Mouse (Mus musculus): Measurements from ENCODE around the gene Gm14744. TPM values are rescaled to one million over a fixed set of nuclear protein-coding genes. Genes with fewer than 3 reads are reported as not detected.
"Not testable (repeated sequence)": the region's sequence is repeated elsewhere in the genome, so short reads cannot be mapped to it uniquely, and the experiment has no call there.

The Gm14744 gene
- polyA plus RNA-seq (2011; ENCODE audit: insufficient read depth, insufficient read length, low read depth, missing spikeins): not detected in 2 replicates

- H3K9ac ChIP-seq (ENCODE audit: low read depth, poor library complexity, severe bottlenecking); H3K27ac ChIP-seq (ENCODE audit: insufficient read depth, low read length): not testable (repeated sequence)
Observed at GRCm38 (mm10) chrX:77864458-77864857, at the start of gene Gm14744. Gene Gm14744 (plus strand): TSS chrX:77864758.

GRCm38 (mm10) chrX:77853523-77853922 is 11.0 kb upstream of the Gm14744 start, which contains the start of gene Pbsn:
Gene Pbsn (minus strand): TSS chrX:77853623.
- H3K36me3 ChIP-seq (ENCODE audit: control insufficient read depth, insufficient read depth, low read length, poor library complexity, severe bottlenecking): no peaks in the 10 kb centered on the region
- no peak for TF ChIP-seq EP300 (IDR thresholded peaks at IDR 0.05; ENCODE audit: insufficient read depth, low read depth, low read length)
- TF ChIP-seq POLR2A (IDR thresholded peaks at IDR 0.05; ENCODE audit: insufficient read depth, low read length): no peak
- no peak for TF ChIP-seq CTCF (IDR thresholded peaks at IDR 0.05; ENCODE audit: low read depth, low read length)

More at GRCm38 (mm10) chrX:77864458-77864857, at the start of gene Gm14744:
- H3K4me3 ChIP-seq (ENCODE audit: low read depth, low read length); H3K27me3 ChIP-seq (ENCODE audit: control insufficient read depth, insufficient read depth, low read length, poor library complexity, severe bottlenecking); H3K9me3 ChIP-seq (replicated peaks; ENCODE audit: control insufficient read depth, insufficient read depth, low read length, poor library complexity, severe bottlenecking); H3K36me3 ChIP-seq (ENCODE audit: control insufficient read depth, insufficient read depth, low read length, poor library complexity, severe bottlenecking); H3K4me1 ChIP-seq (ENCODE audit: control insufficient read depth, insufficient read depth, low read length): not testable (repeated sequence)

GRCm38 (mm10) chrX:77880033-77880432 is 15.5 kb downstream of the Gm14744 start:
- H3K9me3 ChIP-seq (replicated peaks; ENCODE audit: control insufficient read depth, insufficient read depth, low read length, poor library complexity, severe bottlenecking); H3K4me1 ChIP-seq (ENCODE audit: control insufficient read depth, insufficient read depth, low read length); H3K27me3 ChIP-seq (ENCODE audit: control insufficient read depth, insufficient read depth, low read length, poor library complexity, severe bottlenecking); H3K4me3 ChIP-seq (ENCODE audit: low read depth, low read length); H3K36me3 ChIP-seq (ENCODE audit: control insufficient read depth, insufficient read depth, low read length, poor library complexity, severe bottlenecking); H3K27ac ChIP-seq (ENCODE audit: insufficient read depth, low read length); H3K9ac ChIP-seq (ENCODE audit: low read depth, poor library complexity, severe bottlenecking): not testable (repeated sequence)

More at GRCm38 (mm10) chrX:77853523-77853922, 11.0 kb upstream of the Gm14744 start, which contains the start of gene Pbsn:
- H3K9me3 ChIP-seq (replicated peaks; ENCODE audit: control insufficient read depth, insufficient read depth, low read length, poor library complexity, severe bottlenecking): no peaks in the 10 kb centered on the region
- H3K27me3 ChIP-seq (ENCODE audit: control insufficient read depth, insufficient read depth, low read length, poor library complexity, severe bottlenecking): no peaks in the 10 kb centered on the region
- H3K4me1 ChIP-seq (ENCODE audit: control insufficient read depth, insufficient read depth, low read length): no peaks in the 10 kb centered on the region
- H3K9ac ChIP-seq (ENCODE audit: low read depth, poor library complexity, severe bottlenecking): no peak within 1 kb of the TSS
- no peak within 1 kb of the TSS for H3K27ac ChIP-seq (ENCODE audit: insufficient read depth, low read length)
- H3K4me3 ChIP-seq (ENCODE audit: low read depth, low read length): no peak within 1 kb of the TSS

Other genes with a start within 250 kb of the Gm14744 start
- gene Prkx, start 68.5 kb upstream of the Gm14744 start, polyA plus RNA-seq (2011; ENCODE audit: insufficient read depth, insufficient read length, low read depth, missing spikeins): 20.6 and 21.5 TPM in 2 replicates
- gene Pbsn, start 11.1 kb upstream of the Gm14744 start, polyA plus RNA-seq (2011; ENCODE audit: insufficient read depth, insufficient read length, low read depth, missing spikeins): not detected in 2 replicates
- gene 5430402E10Rik, start 60.3 kb downstream of the Gm14744 start, polyA plus RNA-seq (2011; ENCODE audit: insufficient read depth, insufficient read length, low read depth, missing spikeins): not detected in 2 replicates
- not detected in 2 replicates for gene Obp1a, start 226.6 kb downstream of the Gm14744 start, polyA plus RNA-seq (2011; ENCODE audit: insufficient read depth, insufficient read length, low read depth, missing spikeins)

Data from ES-Bruce4 (cell line).